Mouse (Mus musculus): ENCODE measurements around the gene Gnl1.
A peak's percentile ranks its signal among the peaks of the same experiment; 100 is the strongest.
"Not testable (repeated sequence)": the region's sequence is repeated elsewhere in the genome, so short reads cannot be mapped to it uniquely, and the experiment has no call there.

The Gnl1 gene

GRCm38 (mm10) chr17:35979401-35980362 is at the start of gene Gnl1, which contains the start of gene Prr3:
Gnl1 (plus strand) TSS chr17:35979851.
Prr3 (minus strand) TSS chr17:35980236.
- peak; percentile 94 for DNase-seq

GRCm38 (mm10) chr17:35930627-35931026 is 49.0 kb upstream of the Gnl1 start:
- DNase-seq: no peak

GRCm38 (mm10) chr17:35932608-35933007 is 47.0 kb upstream of the Gnl1 start:
- DNase-seq: no peak

GRCm38 (mm10) chr17:35935763-35936162 is 43.9 kb upstream of the Gnl1 start:
- DNase-seq: not testable (repeated sequence)

- peak; percentile 69 for DNase-seq
These were observed 41.8 kb upstream of the Gnl1 start for GRCm38 (mm10) chr17:35937700-35938348.

- DNase-seq: no peak
These were observed 40.5 kb upstream of the Gnl1 start for GRCm38 (mm10) chr17:35939108-35939507.

- no peak for DNase-seq
These were observed 39.7 kb upstream of the Gnl1 start for GRCm38 (mm10) chr17:35939941-35940340.

GRCm38 (mm10) chr17:35950946-35951345 is 28.7 kb upstream of the Gnl1 start:
- DNase-seq: not testable (repeated sequence)

- not testable (repeated sequence) for DNase-seq
These were observed 27.1 kb upstream of the Gnl1 start for GRCm38 (mm10) chr17:35952559-35952958.

- DNase-seq: no peak
These were observed 25.0 kb upstream of the Gnl1 start for GRCm38 (mm10) chr17:35954665-35955064.

GRCm38 (mm10) chr17:35958533-35959223 is 21.0 kb upstream of the Gnl1 start:
- no peak for DNase-seq

- no peak for DNase-seq
These were observed 16.4 kb upstream of the Gnl1 start for GRCm38 (mm10) chr17:35963279-35963678.

GRCm38 (mm10) chr17:35967621-35968020 is 12.0 kb upstream of the Gnl1 start:
- no peak for DNase-seq

- peak; percentile 99 for DNase-seq
These were observed 9.9 kb upstream of the Gnl1 start, which contains the start of gene Abcf1 for GRCm38 (mm10) chr17:35969418-35970389. Abcf1 (minus strand) TSS chr17:35969761.

- DNase-seq: no peak
These were observed 7.5 kb upstream of the Gnl1 start for GRCm38 (mm10) chr17:35972131-35972530.

- DNase-seq: peak; percentile 90
These were observed 745 bp upstream of the Gnl1 start for GRCm38 (mm10) chr17:35978811-35979400.

GRCm38 (mm10) chr17:35980363-35980754 is 708 bp downstream of the Gnl1 start:
- DNase-seq: peak; percentile 59

- DNase-seq: no peak
These were observed 2.1 kb downstream of the Gnl1 start for GRCm38 (mm10) chr17:35981776-35982175.

- DNase-seq: no peak
These were observed 12.1 kb downstream of the Gnl1 start for GRCm38 (mm10) chr17:35991781-35992180.

- DNase-seq: peak; percentile 84
These were observed 14.0 kb downstream of the Gnl1 start for GRCm38 (mm10) chr17:35993675-35994074.

- peak; percentile 88 for DNase-seq
These were observed 14.7 kb downstream of the Gnl1 start for GRCm38 (mm10) chr17:35994175-35994878.

Measured in kidney, postnatal 14 days (tissue).